20 mouse cellular contexts compared by ENCODE assay signal in genomic region chrX:68494398-68495143, GRCm38 (mm10).
DNase-seq lines count a peak whose midpoint lies in the region; ATAC-seq and TF ChIP-seq lines count a peak whose summit lies in the region.
"Had no signal": no experiment of that assay in that cellular context is flagged by ENCODE, and none has a peak within 500 bp of the region (broad histone marks: within the 10 kb centered on the region; RNA-seq: fewer than 3 reads in every experiment).

No protein-coding gene starts in this region.

- DNase-seq in heart, postnatal 0 days (ENCODE audit: low spot score) = peak; percentile 4
- no peak for DNase-seq in heart, postnatal 36 days
- DNase-seq in limb, embryonic 14.5 days (ENCODE audit: low spot score) = peak; percentile 2
- DNase-seq in limb, embryonic 10.5 days (ENCODE audit: low spot score) = no peak
- DNase-seq in layer of hippocampus, adult 11-12 months (ENCODE audit: low spot score) = no peak
- DNase-seq in right cerebral cortex, postnatal 10 days (ENCODE audit: low spot score in 2 of 2) = no peak
- DNase-seq: B cell, adult 2 months; kidney, adult 11 months; right cerebral cortex, adult 18-20 months; thymus, adult 18-20 months; thymus, postnatal 36 days had no signal

- H3K36me3 ChIP-seq in heart, postnatal 0 days (replicated peaks; ENCODE audit: control insufficient read depth, insufficient read depth, low read length) = no peaks in the 10 kb centered on the region
- no peaks in the 10 kb centered on the region for H3K36me3 ChIP-seq in limb, embryonic 14.5 days (ENCODE audit: control insufficient read depth, insufficient read depth, low read length)
- no peaks in the 10 kb centered on the region for H3K36me3 ChIP-seq in limb, embryonic 10.5 days
- peaks cover 26% of the 10 kb centered on the region for H3K36me3 ChIP-seq in C2C12 (ENCODE audit: control insufficient read depth, insufficient read depth)
- H3K36me3 ChIP-seq: limb, embryonic 12.5 days; lung, embryonic 15.5 days; midbrain, embryonic 10.5 days had no signal

- intact Hi-C loops in heart, postnatal 36 days (cut with DNase I) = no loop called here

- TF ChIP-seq CTCF in heart, postnatal 0 days (IDR thresholded peaks at IDR 0.05; ENCODE audit: low read depth) = no peak
- TF ChIP-seq CTCF in C2C12 (IDR thresholded peaks at IDR 0.05; ENCODE audit: control insufficient read depth, insufficient read depth, insufficient read length) = no peak
- TF ChIP-seq CTCF in embryonic fibroblast, embryonic 13.5 days (IDR thresholded peaks at IDR 0.05; ENCODE audit: borderline replicate concordance, insufficient read depth, low read length) = no peak

- no peak overlapping the region for H3K4me2 ChIP-seq in heart, postnatal 0 days (ENCODE audit: low read depth, low read length)
- H3K4me2 ChIP-seq in limb, embryonic 14.5 days (replicated peaks; ENCODE audit: low read depth, low read length, severe bottlenecking) = no peak overlapping the region
- H3K4me2 ChIP-seq: limb, embryonic 12.5 days; liver, embryonic 11.5 days; lung, embryonic 15.5 days had no signal

- TF ChIP-seq POLR2A in limb, embryonic 14.5 days (IDR thresholded peaks at IDR 0.05; ENCODE audit: borderline replicate concordance, extremely low read depth, insufficient read depth, insufficient read length) = no peak
- no peak for TF ChIP-seq POLR2A in embryonic fibroblast, embryonic 13.5 days (IDR thresholded peaks at IDR 0.05; ENCODE audit: low read depth, low read length)

- H3K79me2 ChIP-seq in C2C12 (ENCODE audit: control insufficient read depth, insufficient read depth) = peaks cover 42% of the 10 kb centered on the region

- H3K4me1 ChIP-seq in heart, postnatal 0 days (ENCODE audit: control insufficient read depth, insufficient read depth) = no peaks in the 10 kb centered on the region
- H3K4me1 ChIP-seq in limb, embryonic 14.5 days (ENCODE audit: control insufficient read depth, insufficient read depth, low read length) = no peaks in the 10 kb centered on the region
- no peaks in the 10 kb centered on the region for H3K4me1 ChIP-seq in limb, embryonic 10.5 days
- H3K4me1 ChIP-seq in embryonic fibroblast, embryonic 13.5 days (ENCODE audit: control insufficient read depth, insufficient read depth, low read length) = no peaks in the 10 kb centered on the region; the same call in 1 of the 2 replicates
- H3K4me1 ChIP-seq: limb, embryonic 12.5 days; lung, embryonic 15.5 days; midbrain, embryonic 10.5 days had no signal

- no peaks in the 10 kb centered on the region for H3K9me3 ChIP-seq in heart, postnatal 0 days (replicated peaks; ENCODE audit: control insufficient read depth, low read length)
- H3K9me3 ChIP-seq in limb, embryonic 14.5 days (ENCODE audit: control insufficient read depth, low read length) = no peaks in the 10 kb centered on the region
- H3K9me3 ChIP-seq in limb, embryonic 10.5 days (replicated peaks) = no peaks in the 10 kb centered on the region
- H3K9me3 ChIP-seq: limb, embryonic 12.5 days; lung, embryonic 15.5 days; midbrain, embryonic 10.5 days had no signal

- H3K27me3 ChIP-seq in heart, postnatal 0 days (ENCODE audit: control insufficient read depth, insufficient read depth, low read length) = no peaks in the 10 kb centered on the region
- H3K27me3 ChIP-seq in limb, embryonic 14.5 days (ENCODE audit: control insufficient read depth, insufficient read depth, low read length) = no peaks in the 10 kb centered on the region
- H3K27me3 ChIP-seq in limb, embryonic 10.5 days (ENCODE audit: low read depth, poor library complexity, severe bottlenecking) = no peaks in the 10 kb centered on the region
- H3K27me3 ChIP-seq in C2C12 (ENCODE audit: control insufficient read depth, insufficient read depth, insufficient read length) = no peaks in the 10 kb centered on the region
- H3K27me3 ChIP-seq: CH12.LX; limb, embryonic 12.5 days; lung, embryonic 15.5 days had no signal

- H3K4me3 ChIP-seq in heart, postnatal 0 days (ENCODE audit: low read depth, low read length) = no peak overlapping the region
- H3K4me3 ChIP-seq in limb, embryonic 14.5 days (replicated peaks; ENCODE audit: low read length) = no peak overlapping the region
- no peak overlapping the region for H3K4me3 ChIP-seq in limb, embryonic 10.5 days
- no peak overlapping the region for H3K4me3 ChIP-seq in C2C12 (ENCODE audit: insufficient read depth, poor library complexity, severe bottlenecking)
- no peak overlapping the region for H3K4me3 ChIP-seq in embryonic fibroblast, embryonic 13.5 days (ENCODE audit: insufficient read depth, low read length)
- H3K4me3 ChIP-seq: limb, embryonic 12.5 days; lung, embryonic 15.5 days; midbrain, embryonic 10.5 days had no signal

- no peak overlapping the region for H3ac ChIP-seq in C2C12 (ENCODE audit: control insufficient read depth, insufficient read length, low read depth)

- H3K9ac ChIP-seq in heart, postnatal 0 days (replicated peaks; ENCODE audit: low read depth, low read length) = no peak overlapping the region
- no peak overlapping the region for H3K9ac ChIP-seq in limb, embryonic 14.5 days (ENCODE audit: low read depth, low read length, severe bottlenecking)
- H3K9ac ChIP-seq: limb, embryonic 12.5 days; lung, embryonic 15.5 days had no signal

- no peak for ATAC-seq in heart, postnatal 0 days (ENCODE audit: insufficient read depth, low read depth)
- ATAC-seq in limb, embryonic 14.5 days (ENCODE audit: low FRiP score, low read depth) = no peak
- ATAC-seq: inflammation-experienced regulatory T-cells, adult 6 months had no signal

- H3K79me3 ChIP-seq in C2C12 (ENCODE audit: low read depth) = peaks cover 37% of the 10 kb centered on the region

- H3K27ac ChIP-seq in heart, postnatal 0 days (ENCODE audit: low read depth) = no peak overlapping the region
- no peak overlapping the region for H3K27ac ChIP-seq in limb, embryonic 14.5 days (replicated peaks; ENCODE audit: low read depth, low read length)
- H3K27ac ChIP-seq in limb, embryonic 10.5 days = no peak overlapping the region
- H3K27ac ChIP-seq in embryonic fibroblast, embryonic 13.5 days (ENCODE audit: insufficient read depth, low read length) = peak overlapping the region; percentile 92
- H3K27ac ChIP-seq: limb, embryonic 12.5 days; lung, embryonic 15.5 days; midbrain, embryonic 10.5 days; stomach, postnatal 0 days had no signal

- no peak for TF ChIP-seq EP300 in heart, postnatal 0 days (IDR thresholded peaks at IDR 0.05; ENCODE audit: low read depth)

- WGBS in heart, postnatal 0 days = 32% methylated on average over 2 of the region's 2 CpGs
- 76% methylated on average over 2 of the region's 2 CpGs for WGBS in limb, embryonic 14.5 days
- 83% methylated on average over 2 of the region's 2 CpGs for WGBS in limb, embryonic 10.5 days

TF ChIP-seq in C2C12, 6 proteins besides CTCF, POLR2A, EP300 and RAD21:
- TF ChIP-seq MYOD1 (IDR thresholded peaks at IDR 0.05; ENCODE audit: control insufficient read depth, insufficient read length, low read depth) (peak; percentile 90), USF1 (IDR thresholded peaks at IDR 0.05; ENCODE audit: low read depth) (no peak), FOSL1 (IDR thresholded peaks at IDR 0.05; ENCODE audit: insufficient read depth, low read length, poor library complexity, severe bottlenecking) (peak; percentile 21), CEBPB (IDR thresholded peaks at IDR 0.05; ENCODE audit: low read depth) (no peak), MAX (IDR thresholded peaks at IDR 0.05) (no peak), MYOG (IDR thresholded peaks at IDR 0.05; ENCODE audit: control insufficient read depth, extremely low read depth, insufficient read length) (no peak)

Comparison
In these comparisons a context has a peak if more than half of its experiments do, and no peak if none do; other contexts are left out.
1. DNase-seq: peak in heart, postnatal 0 days (single experiment) and limb, embryonic 14.5 days (single experiment); none in heart, postnatal 36 days (0 of 2), limb, embryonic 10.5 days (single experiment), layer of hippocampus, adult 11-12 months (single experiment) and right cerebral cortex, postnatal 10 days (0 of 2).